Mouse (Mus musculus) kidney, adult 2 months (tissue): ENCODE results near the gene Cercam. TPM values are rescaled to one million over a fixed set of nuclear protein-coding genes. Genes with fewer than 3 reads are reported as not detected.

Source experiments
- DNase-seq: peaks from one replicate; pipeline ENCODE4 v3.0.0; 2021
- H3K27ac ChIP-seq: fragments of 200-500 bp; 2 replicates; pipeline ENCODE4 v1.5.1; 2012; ENCODE audit warnings: low read depth, low read length, control low read depth, inconsistent platforms; ENCODE audit not compliant: insufficient read depth
- H3K27me3 ChIP-seq: fragments of 200-500 bp; replicated peaks from 2 replicates; pipeline ENCODE4 v1.6.1; 2012; ENCODE audit warnings: mild to moderate bottlenecking, moderate library complexity, low read length, inconsistent platforms; ENCODE audit not compliant: control insufficient read depth, insufficient read depth
- H3K36me3 ChIP-seq: fragments of 200-500 bp; 2 replicates; pipeline ENCODE4 v1.6.1; 2012; ENCODE audit warnings: mild to moderate bottlenecking, moderate library complexity, low read length, inconsistent platforms; ENCODE audit not compliant: control insufficient read depth, insufficient read depth
- H3K4me1 ChIP-seq: fragments of 200-500 bp; 2 replicates; pipeline ENCODE4 v1.6.1; 2011; ENCODE audit warnings: low read length; ENCODE audit not compliant: control insufficient read depth, insufficient read depth
- H3K4me3 ChIP-seq: fragments of 200-500 bp; 2 replicates; pipeline ENCODE4 v1.5.1; 2011; ENCODE audit warnings: mild to moderate bottlenecking, low read depth, low read length, control low read depth; ENCODE audit not compliant: insufficient read depth
- CTCF ChIP-seq: fragments of 200-500 bp; conservative IDR thresholded peaks from 2 replicates; pipeline ENCODE4 v1.5.1; 2011; ENCODE audit warnings: low read depth, mild to moderate bottlenecking, control low read depth, low read length, moderate library complexity, mixed read lengths; ENCODE audit not compliant: insufficient read depth, insufficient read length
- POLR2A ChIP-seq: fragments of 200-500 bp; IDR thresholded peaks from one replicate; pipeline ENCODE4 v1.6.1; 2011; ENCODE audit warnings: low read depth, low read length, control low read depth
- WGBS: fragments of 180-500 bp; shearing (Covaris S2); methylation state at CpG from one replicate; pipeline ENCODE4 v1.1.7; 2018; 5-methylcytosine and 5-hydroxymethylcytosine counted together
- polyA plus RNA-seq: library from polyadenylated mRNA; depleted of rRNA; stranded (reverse); fragments of >200 nt; gene quantifications from 2 replicates; pipeline ENCODE4 v1.2.3, GENCODE M21; 2012

Gene Cercam
- polyA plus RNA-seq, 1 experiment = 2.3 TPM

- TF ChIP-seq POLR2A (no peak), CTCF (no peak)
- 33% methylated on average over 47 of the region's 47 CpGs for WGBS
- H3K4me3 ChIP-seq = no peak overlapping the region
Observed at GRCm38 (mm10) chr2:29846061-29846853, 22.7 kb upstream of the Cercam start.

GRCm38 (mm10) chr2:29846911-29847310 is 22.1 kb upstream of the Cercam start:
- no peaks in the 10 kb centered on the region for H3K27me3 ChIP-seq
- H3K36me3 ChIP-seq = peaks cover 2% of the 10 kb centered on the region; the same call in 1 of the 2 replicates
- no peak for TF ChIP-seq CTCF
- no peak for TF ChIP-seq POLR2A
- no peaks in the 10 kb centered on the region for H3K4me1 ChIP-seq
- DNase-seq = no peak
- 60% methylated on average over 3 of the region's 3 CpGs for WGBS
- no peak overlapping the region for H3K4me3 ChIP-seq
- H3K27ac ChIP-seq = no peak overlapping the region

More at GRCm38 (mm10) chr2:29846061-29846853, 22.7 kb upstream of the Cercam start:
- peaks cover 2% of the 10 kb centered on the region; the same call in 1 of the 2 replicates for H3K36me3 ChIP-seq
- H3K27ac ChIP-seq = no peak overlapping the region
- H3K4me1 ChIP-seq = no peaks in the 10 kb centered on the region
- H3K27me3 ChIP-seq = no peaks in the 10 kb centered on the region
- DNase-seq = peak; percentile 43

- no peaks in the 10 kb centered on the region for H3K4me1 ChIP-seq
- no peaks in the 10 kb centered on the region for H3K27me3 ChIP-seq
- 56% methylated on average over 8 of the region's 8 CpGs for WGBS
- TF ChIP-seq POLR2A (no peak), CTCF (no peak)
- H3K4me3 ChIP-seq = no peak overlapping the region
- H3K36me3 ChIP-seq = no peaks in the 10 kb centered on the region
- no peak overlapping the region for H3K27ac ChIP-seq
- no peak for DNase-seq
Observed at GRCm38 (mm10) chr2:29849041-29849440, 19.9 kb upstream of the Cercam start.

GRCm38 (mm10) chr2:29849841-29850480 is 19.0 kb upstream of the Cercam start:
- no peak overlapping the region for H3K27ac ChIP-seq
- H3K36me3 ChIP-seq = no peaks in the 10 kb centered on the region
- TF ChIP-seq POLR2A (no peak), CTCF (no peak)
- H3K4me3 ChIP-seq = no peak overlapping the region
- WGBS = 52% methylated on average over 5 of the region's 5 CpGs
- DNase-seq = no peak
- no peaks in the 10 kb centered on the region for H3K27me3 ChIP-seq
- no peaks in the 10 kb centered on the region for H3K4me1 ChIP-seq

GRCm38 (mm10) chr2:29852957-29853485 is 15.9 kb upstream of the Cercam start:
- Histone ChIP-seq H3K4me1 (no peaks in the 10 kb centered on the region), H3K36me3 (no peaks in the 10 kb centered on the region), H3K4me3 (no peak overlapping the region), H3K27ac (no peak overlapping the region), H3K27me3 (no peaks in the 10 kb centered on the region)
- 42% methylated on average over 4 of the region's 4 CpGs for WGBS
- DNase-seq = no peak
- no peak for TF ChIP-seq CTCF
- no peak for TF ChIP-seq POLR2A

- no peak for DNase-seq
- 66% methylated on average over 5 of the region's 5 CpGs for WGBS
- no peak for TF ChIP-seq POLR2A
- no peak for TF ChIP-seq CTCF
- Histone ChIP-seq H3K27ac (no peak overlapping the region), H3K36me3 (no peaks in the 10 kb centered on the region), H3K4me1 (no peaks in the 10 kb centered on the region), H3K4me3 (no peak overlapping the region), H3K27me3 (no peaks in the 10 kb centered on the region)
Observed at GRCm38 (mm10) chr2:29853736-29854135, 15.2 kb upstream of the Cercam start.
